Comparison of ENCODE assay signal across 11 mouse cellular contexts in the genomic region with DNA sequence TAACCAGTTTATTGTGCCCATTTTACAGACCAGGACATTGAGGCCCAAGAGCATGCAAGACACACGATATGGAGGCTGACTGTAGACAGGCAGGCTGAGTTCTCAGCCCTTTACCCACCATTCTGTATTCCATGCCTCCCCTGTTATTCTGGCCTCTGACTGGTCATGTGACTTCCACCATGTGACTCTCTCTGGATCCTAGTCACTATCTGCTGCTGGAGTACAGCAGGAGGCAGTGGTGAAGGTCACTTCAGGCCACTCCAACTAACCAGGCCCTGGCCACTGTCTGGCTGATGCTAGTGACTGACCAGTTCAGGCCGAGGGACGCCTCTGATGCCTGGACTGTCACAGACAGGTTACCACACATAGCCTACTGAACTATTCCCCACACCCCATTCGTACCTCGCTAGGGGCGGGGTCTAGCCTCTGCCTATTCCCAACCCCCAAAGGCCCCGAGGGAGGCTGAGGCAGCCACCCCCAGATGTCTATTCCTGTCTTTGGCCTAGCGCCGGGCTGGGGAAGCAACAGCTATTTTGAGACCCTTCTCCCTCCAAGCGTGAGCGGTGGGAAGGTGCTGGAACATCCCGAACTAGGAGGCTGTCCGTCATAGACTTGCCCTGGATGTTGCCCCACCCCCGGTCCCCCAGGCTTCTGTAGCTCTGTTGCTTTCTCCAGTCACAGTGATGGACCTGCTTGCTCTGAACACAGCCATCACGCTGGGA. TPM values are rescaled to one million over a fixed set of nuclear protein-coding genes. Genes with fewer than 3 reads are reported as not detected.
DNase-seq lines count a peak whose midpoint lies in the region; ATAC-seq and TF ChIP-seq lines count a peak whose summit lies in the region.
"Had no signal": no experiment of that assay in that cellular context is flagged by ENCODE, and none has a peak within 500 bp of the region (broad histone marks: within the 10 kb centered on the region; RNA-seq: fewer than 3 reads in every experiment).

No protein-coding gene starts in this region.

- TF ChIP-seq CTCF in heart, adult 2 months (IDR thresholded peaks at IDR 0.05) = no peak

- no peak for DNase-seq in hindbrain, embryonic 10.5 days (ENCODE audit: low spot score)
- DNase-seq in ES-E14 (ENCODE audit: low read depth, low spot score) = no peak
- peak; percentile 31 to 43 for DNase-seq in heart, adult 2 months
- peak; percentile 65 to 91 for DNase-seq in left cerebral cortex, postnatal 25 days (ENCODE audit: low spot score in 2 of 2)
- DNase-seq in midbrain, embryonic 14.5 days = no peak
- no peak for DNase-seq in testis, postnatal 10 days (ENCODE audit: low spot score)
- DNase-seq in ovary, postnatal 10 days (ENCODE audit: low spot score) = no peak
- DNase-seq: lung, adult 2 months; thymus, postnatal 4 days had no signal

- H3K4me3 ChIP-seq in hindbrain, embryonic 15.5 days = no peak overlapping the region
- no peak overlapping the region for H3K4me3 ChIP-seq in hindbrain, embryonic 10.5 days
- H3K4me3 ChIP-seq in ES-E14 (ENCODE audit: insufficient read depth in 1 of 2, low read depth in 1 of 2, low read length in 2 of 2, poor library complexity in 1 of 2, severe bottlenecking in 1 of 2) = peak overlapping the region in 1 of 2 experiments; percentile 11; a peak in 1 of 4 replicates
- H3K4me3 ChIP-seq in heart, adult 2 months = no peak overlapping the region
- no peak overlapping the region for H3K4me3 ChIP-seq in midbrain, embryonic 14.5 days (replicated peaks; ENCODE audit: low read depth, low read length)

- TF ChIP-seq EP300 in heart, adult 2 months (IDR thresholded peaks at IDR 0.05; ENCODE audit: insufficient read depth, low read depth, low read length) = no peak

- 0 out of 2 replicates have a peak overlapping the region, but pooled peaks have one; percentile 0 for H3K4me2 ChIP-seq in hindbrain, embryonic 15.5 days
- H3K4me2 ChIP-seq in midbrain, embryonic 14.5 days (ENCODE audit: low read length) = no peak overlapping the region

- in situ Hi-C loops in ES-E14 (cut with MboI; ENCODE audit: low sequenced_read_pairs in 2 of 2, unreplicated experiment in 2 of 2) = no loop called here

- peaks cover 9% of the 10 kb centered on the region; the same call in 1 of the 2 replicates for H3K27me3 ChIP-seq in hindbrain, embryonic 15.5 days
- H3K27me3 ChIP-seq in hindbrain, embryonic 10.5 days (ENCODE audit: insufficient read depth, poor library complexity, severe bottlenecking) = peaks cover 62% of the 10 kb centered on the region
- H3K27me3 ChIP-seq in heart, adult 2 months (ENCODE audit: control insufficient read depth, insufficient read depth, low read length) = no peaks in the 10 kb centered on the region
- H3K27me3 ChIP-seq in midbrain, embryonic 14.5 days (ENCODE audit: control insufficient read depth, insufficient read depth, low read length) = peaks cover 10% of the 10 kb centered on the region

- intact Hi-C loops in heart, adult 2 months (cut with DNase I) = no loop called here
- intact Hi-C loops in left cerebral cortex, postnatal 25 days (cut with DNase I) = loop anchor here (2.0 kb wide), 1 partner anchor 16 kb away; no protein-coding TSS in a partner anchor

- no peaks in the 10 kb centered on the region for H3K79me2 ChIP-seq in heart, adult 2 months (replicated peaks; ENCODE audit: control insufficient read depth, insufficient read depth, low read length)

- ATAC-seq in hindbrain, embryonic 15.5 days (ENCODE audit: low FRiP score, low read depth) = no peak
- no peak for ATAC-seq in midbrain, embryonic 14.5 days (ENCODE audit: low FRiP score, low TSS enrichment)

- TF ChIP-seq POLR2A in heart, adult 2 months (IDR thresholded peaks at IDR 0.05; ENCODE audit: insufficient read depth, low read depth, low read length) = no peak

- H3K9me3 ChIP-seq in hindbrain, embryonic 15.5 days = no peaks in the 10 kb centered on the region
- no peaks in the 10 kb centered on the region for H3K9me3 ChIP-seq in hindbrain, embryonic 10.5 days
- H3K9me3 ChIP-seq in ES-E14 (ENCODE audit: control insufficient read depth, insufficient read depth, low read depth, low read length) = no peaks in the 10 kb centered on the region
- H3K9me3 ChIP-seq in midbrain, embryonic 14.5 days (ENCODE audit: control insufficient read depth, low read length) = no peaks in the 10 kb centered on the region

- no peak overlapping the region for H3K27ac ChIP-seq in hindbrain, embryonic 15.5 days (replicated peaks)
- H3K27ac ChIP-seq in hindbrain, embryonic 10.5 days = no peak overlapping the region
- peak overlapping the region; percentile 52 for H3K27ac ChIP-seq in ES-E14 (ENCODE audit: insufficient read depth, low read depth, low read length, poor library complexity, severe bottlenecking)
- no peak overlapping the region for H3K27ac ChIP-seq in heart, adult 2 months
- no peak overlapping the region for H3K27ac ChIP-seq in midbrain, embryonic 14.5 days (replicated peaks; ENCODE audit: low read depth, low read length)

- no peak overlapping the region for H3K9ac ChIP-seq in hindbrain, embryonic 15.5 days
- peak overlapping the region; percentile 48; the same call in 1 of the 2 replicates for H3K9ac ChIP-seq in ES-E14 (ENCODE audit: insufficient read depth, low read depth, low read length, poor library complexity, severe bottlenecking)
- no peak overlapping the region for H3K9ac ChIP-seq in heart, adult 2 months (ENCODE audit: low read depth, low read length)
- no peak overlapping the region for H3K9ac ChIP-seq in midbrain, embryonic 14.5 days (replicated peaks; ENCODE audit: low read length)

- H3K36me3 ChIP-seq in hindbrain, embryonic 15.5 days = no peaks in the 10 kb centered on the region
- H3K36me3 ChIP-seq in hindbrain, embryonic 10.5 days = no peaks in the 10 kb centered on the region
- no peaks in the 10 kb centered on the region for H3K36me3 ChIP-seq in ES-E14 (ENCODE audit: control insufficient read depth, insufficient read depth, low read length, poor library complexity, severe bottlenecking)
- no peaks in the 10 kb centered on the region for H3K36me3 ChIP-seq in heart, adult 2 months (ENCODE audit: control insufficient read depth, insufficient read depth, low read length)
- H3K36me3 ChIP-seq in midbrain, embryonic 14.5 days (ENCODE audit: control insufficient read depth, insufficient read depth, low read length) = no peaks in the 10 kb centered on the region

- 48% methylated on average over 15 of the region's 15 CpGs for WGBS in hindbrain, embryonic 15.5 days
- WGBS in hindbrain, embryonic 10.5 days = 51% methylated on average over 15 of the region's 15 CpGs
- 38% methylated on average over 15 of the region's 15 CpGs for WGBS in heart, adult 2 months
- WGBS in midbrain, embryonic 14.5 days = 51% methylated on average over 15 of the region's 15 CpGs

- H3K4me1 ChIP-seq in hindbrain, embryonic 15.5 days (replicated peaks) = peaks cover 14% of the 10 kb centered on the region
- peaks cover 23% of the 10 kb centered on the region for H3K4me1 ChIP-seq in hindbrain, embryonic 10.5 days (replicated peaks)
- H3K4me1 ChIP-seq in ES-E14 (ENCODE audit: control insufficient read depth in 2 of 2, insufficient read depth in 2 of 2, low read length in 2 of 2, poor library complexity in 1 of 2) = peaks cover 2 to 17% of the 10 kb centered on the region in 2 experiments; a peak in 3 of 4 replicates
- H3K4me1 ChIP-seq in heart, adult 2 months (ENCODE audit: control insufficient read depth, insufficient read depth, low read length) = peaks cover 2% of the 10 kb centered on the region; the same call in 1 of the 2 replicates
- no peaks in the 10 kb centered on the region for H3K4me1 ChIP-seq in midbrain, embryonic 14.5 days (ENCODE audit: control insufficient read depth, insufficient read depth, low read length)

TF ChIP-seq in ES-E14, 5 proteins besides CTCF, POLR2A, EP300 and RAD21 (continues in another document):
- TF ChIP-seq HCFC1 (IDR thresholded peaks at IDR 0.05; ENCODE audit: borderline replicate concordance, insufficient read depth, low read length) (no peak), CHD2 (IDR thresholded peaks at IDR 0.05; ENCODE audit: low read depth, low read length) (no peak), ZC3H11A (IDR thresholded peaks at IDR 0.05; ENCODE audit: borderline replicate concordance, low read depth, low read length) (no peak), ZNF384 (IDR thresholded peaks at IDR 0.05; ENCODE audit: low read depth, low read length) (no peak)

RNA-seq across cellular contexts. Expression of a gene that starts 4.6 kb away (rescaled TPM):
- polyA plus RNA-seq in hindbrain, embryonic 15.5 days (2015; fragmentation: Nextera tagmentation; extraction: Ambion mirVana) = 102 TPM in 2 replicates
- polyA plus RNA-seq in hindbrain, embryonic 10.5 days (2016; fragmentation: Nextera tagmentation; extraction: Ambion mirVana) = 104 and 114 TPM in 2 replicates
- 155 and 174 TPM in 2 replicates for total RNA-seq in ES-E14 (2012; rRNA removed)
- total RNA-seq in heart, adult 2 months (2021) = 10 to 100 TPM; 32.2 to 38.1 TPM
- polyA plus RNA-seq in heart, adult 2 months (2012; rRNA removed) = 36.2 and 43.8 TPM in 2 replicates
- total RNA-seq in left cerebral cortex, postnatal 25 days (2021) = 100 to 1,000 TPM; 104 to 110 TPM
- polyA plus RNA-seq in midbrain, embryonic 14.5 days (2014; fragmentation: Nextera tagmentation; extraction: Ambion mirVana) = 95.6 and 106 TPM in 2 replicates

RNA-seq across cellular contexts. Expression of a gene that starts 36.8 kb away (rescaled TPM):
- polyA plus RNA-seq in hindbrain, embryonic 15.5 days (2015; fragmentation: Nextera tagmentation; extraction: Ambion mirVana) = 11.2 and 14.2 TPM in 2 replicates
- polyA plus RNA-seq in hindbrain, embryonic 10.5 days (2016; fragmentation: Nextera tagmentation; extraction: Ambion mirVana) = 2.3 and 6.1 TPM in 2 replicates
- total RNA-seq in ES-E14 (2012; rRNA removed) = 14.9 and 25.2 TPM in 2 replicates
- 1 to 10 TPM; 2.3 to 3.9 TPM for total RNA-seq in heart, adult 2 months (2021)
- 6.0 and 13.2 TPM in 2 replicates for polyA plus RNA-seq in heart, adult 2 months (2012; rRNA removed)
- total RNA-seq in left cerebral cortex, postnatal 25 days (2021) = 100 to 1,000 TPM; 295 to 302 TPM
- polyA plus RNA-seq in midbrain, embryonic 14.5 days (2014; fragmentation: Nextera tagmentation; extraction: Ambion mirVana) = 6.6 and 6.9 TPM in 2 replicates
- total RNA-seq: monocyte, adult 5-6 weeks had no signal

RNA-seq across cellular contexts. Expression of a gene that starts 41.7 kb away (rescaled TPM):
- polyA plus RNA-seq in hindbrain, embryonic 15.5 days (2015; fragmentation: Nextera tagmentation; extraction: Ambion mirVana) = 187 and 218 TPM in 2 replicates
- 132 and 172 TPM in 2 replicates for polyA plus RNA-seq in hindbrain, embryonic 10.5 days (2016; fragmentation: Nextera tagmentation; extraction: Ambion mirVana)
- 134 and 138 TPM in 2 replicates for total RNA-seq in ES-E14 (2012; rRNA removed)
- total RNA-seq in heart, adult 2 months (2021) = 100 to 1,000 TPM; 391 to 397 TPM
- 175 and 205 TPM in 2 replicates for polyA plus RNA-seq in heart, adult 2 months (2012; rRNA removed)
- total RNA-seq in left cerebral cortex, postnatal 25 days (2021) = 100 to 1,000 TPM; 248 to 266 TPM
- 96.5 and 122 TPM in 2 replicates for polyA plus RNA-seq in midbrain, embryonic 14.5 days (2014; fragmentation: Nextera tagmentation; extraction: Ambion mirVana)

RNA-seq across cellular contexts. Expression of a gene that starts 48.5 kb away (rescaled TPM):
- polyA plus RNA-seq in hindbrain, embryonic 15.5 days (2015; fragmentation: Nextera tagmentation; extraction: Ambion mirVana) = 57.3 and 59.3 TPM in 2 replicates
- 49.6 and 55.1 TPM in 2 replicates for polyA plus RNA-seq in hindbrain, embryonic 10.5 days (2016; fragmentation: Nextera tagmentation; extraction: Ambion mirVana)
- total RNA-seq in ES-E14 (2012; rRNA removed) = 28.3 and 34.8 TPM in 2 replicates
- 100 to 1,000 TPM; 140 to 146 TPM for total RNA-seq in heart, adult 2 months (2021)
- polyA plus RNA-seq in heart, adult 2 months (2012; rRNA removed) = 57.1 and 84.0 TPM in 2 replicates
- total RNA-seq in left cerebral cortex, postnatal 25 days (2021) = 10 to 100 TPM; 39.3 to 39.7 TPM
- 49.6 and 50.0 TPM in 2 replicates for polyA plus RNA-seq in midbrain, embryonic 14.5 days (2014; fragmentation: Nextera tagmentation; extraction: Ambion mirVana)

Comparison
In these comparisons a context has a peak if more than half of its experiments do, and no peak if none do; other contexts are left out.
1. DNase-seq: peak in heart, adult 2 months (2 of 2) and left cerebral cortex, postnatal 25 days (2 of 2); none in hindbrain, embryonic 10.5 days (single experiment), ES-E14 (single experiment), midbrain, embryonic 14.5 days (single experiment), testis, postnatal 10 days (single experiment) and ovary, postnatal 10 days (single experiment).